Mouse (Mus musculus): ENCODE measurements around the gene Syngr2.
"Not testable (repeated sequence)": the region's sequence is repeated elsewhere in the genome, so short reads cannot be mapped to it uniquely, and the experiment has no call there.

The Syngr2 gene

DNA sequence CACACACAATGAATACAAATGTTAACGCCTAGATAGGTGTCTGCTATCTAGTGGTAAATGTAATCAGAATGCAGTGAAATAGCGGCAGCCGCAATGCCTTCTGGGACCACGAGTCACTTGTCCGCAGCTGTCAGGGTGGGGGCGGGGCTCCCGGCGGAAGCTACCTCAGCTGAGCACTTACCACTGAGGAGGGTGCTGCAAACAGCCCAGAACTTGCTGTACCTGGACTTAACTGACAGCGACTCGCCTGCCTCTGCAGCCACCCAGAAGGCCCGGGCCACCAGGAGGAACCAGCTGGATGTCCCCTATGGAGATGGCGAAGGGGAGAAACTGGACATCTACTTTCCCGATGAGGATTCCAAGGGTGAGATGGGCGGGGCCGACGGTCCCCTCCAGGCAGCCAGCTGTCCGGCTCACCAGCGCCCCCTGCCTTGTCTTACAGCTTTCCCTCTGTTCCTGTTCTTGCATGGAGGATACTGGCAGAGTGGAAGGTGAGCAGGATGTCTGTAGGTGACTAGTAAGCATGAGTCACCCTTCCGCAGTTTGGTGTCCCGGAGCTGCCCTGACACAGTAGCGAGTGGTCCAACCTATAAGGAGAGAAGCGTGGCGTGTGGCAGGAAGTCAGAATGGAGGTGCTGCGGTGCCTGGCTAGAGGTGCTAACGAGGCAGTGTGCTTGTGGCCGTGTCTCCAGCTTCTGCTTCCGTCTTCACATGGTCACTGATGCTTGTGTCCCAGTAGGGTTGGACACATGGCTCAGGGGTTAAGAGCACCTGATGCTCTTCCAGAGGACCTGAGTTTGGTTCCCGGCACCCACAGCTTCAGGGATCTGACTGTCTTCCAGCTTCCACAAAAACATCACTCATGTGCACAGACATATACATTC is 22.9 kb downstream of the Syngr2 start:
- DNase-seq (ENCODE audit: low read depth, low spot score): no peak

DNA sequence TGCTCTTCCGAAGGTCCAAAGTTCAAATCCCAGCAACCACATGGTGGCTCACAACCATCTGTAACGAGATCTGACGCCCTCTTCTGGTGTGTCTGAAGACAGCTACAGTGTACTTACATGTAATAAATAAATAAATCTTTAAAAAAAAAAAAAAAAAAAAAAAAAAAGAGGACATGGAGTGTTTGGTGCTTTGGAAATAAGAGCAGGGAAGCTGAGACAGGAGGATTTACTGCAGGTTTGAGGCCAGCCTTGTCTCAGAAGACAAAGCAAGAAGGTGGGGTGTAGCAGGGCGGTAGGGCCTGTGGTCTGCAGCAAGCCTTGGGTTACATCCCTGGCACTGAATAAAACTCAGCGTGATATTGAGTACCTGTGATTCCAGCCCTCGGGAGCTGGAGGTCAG is 24.0 kb downstream of the Syngr2 start:
- DNase-seq (ENCODE audit: low read depth, low spot score): not testable (repeated sequence)

DNA sequence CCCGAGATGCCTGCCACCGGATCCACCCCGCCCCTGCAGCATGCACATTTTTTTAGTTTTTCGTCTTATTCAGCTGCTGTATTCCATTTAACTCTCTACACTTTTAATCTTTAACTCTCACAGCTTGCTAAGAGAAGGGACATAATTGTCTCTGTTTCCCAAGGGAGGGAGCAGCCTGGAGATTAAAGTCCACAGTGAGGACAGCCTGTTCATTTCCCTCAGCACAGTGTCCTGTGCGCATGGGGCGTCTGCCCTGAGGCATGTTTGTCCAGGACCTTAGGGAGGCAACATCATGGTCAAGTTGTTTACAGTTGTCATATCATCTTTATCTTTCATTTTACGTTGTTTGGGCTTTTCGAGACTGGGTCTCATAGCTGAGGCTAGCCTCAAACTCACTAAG is 24.6 kb downstream of the Syngr2 start:
- DNase-seq (ENCODE audit: low read depth, low spot score): no peak

DNA sequence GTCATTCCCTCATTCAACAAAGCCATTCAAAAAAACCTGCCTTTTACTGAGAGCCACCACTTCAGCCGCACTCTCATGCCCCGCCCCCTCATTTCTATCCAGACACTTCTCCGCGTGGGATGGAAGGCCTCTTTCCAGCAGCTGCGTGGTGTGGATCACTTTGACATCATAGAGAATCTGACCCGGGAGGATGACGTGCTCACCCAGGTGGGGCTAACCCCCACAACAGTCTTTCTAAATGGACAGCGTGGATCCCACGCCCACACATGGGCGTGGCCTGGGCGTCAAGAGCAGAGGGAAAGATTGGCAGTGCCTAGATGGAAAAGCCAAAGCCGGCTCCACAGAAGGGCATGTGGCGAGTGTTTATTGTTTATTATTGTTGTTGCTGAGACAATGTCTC is 26.8 kb downstream of the Syngr2 start:
- no peak for DNase-seq (ENCODE audit: low read depth, low spot score)

DNA sequence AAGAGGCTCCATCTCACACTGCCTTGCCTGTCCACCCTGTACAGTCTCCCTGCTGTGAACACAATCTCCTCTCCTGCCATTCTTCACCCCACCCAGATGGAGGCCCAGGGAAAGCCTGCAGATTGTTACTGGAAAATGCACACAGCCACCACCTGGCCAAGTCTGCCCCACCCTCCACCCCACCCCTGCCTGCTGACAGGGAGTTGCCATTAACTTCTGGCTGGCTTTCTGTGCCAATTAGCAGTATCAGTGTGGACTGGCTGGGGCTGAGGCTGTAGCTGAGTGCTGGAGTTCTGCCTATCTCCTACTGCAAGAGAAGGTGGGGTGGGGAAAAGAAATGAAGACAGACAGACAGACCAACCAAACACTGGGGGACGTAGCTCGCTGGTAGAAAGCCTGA is 29.1 kb downstream of the Syngr2 start:
- DNase-seq (ENCODE audit: low read depth, low spot score): no peak

DNA sequence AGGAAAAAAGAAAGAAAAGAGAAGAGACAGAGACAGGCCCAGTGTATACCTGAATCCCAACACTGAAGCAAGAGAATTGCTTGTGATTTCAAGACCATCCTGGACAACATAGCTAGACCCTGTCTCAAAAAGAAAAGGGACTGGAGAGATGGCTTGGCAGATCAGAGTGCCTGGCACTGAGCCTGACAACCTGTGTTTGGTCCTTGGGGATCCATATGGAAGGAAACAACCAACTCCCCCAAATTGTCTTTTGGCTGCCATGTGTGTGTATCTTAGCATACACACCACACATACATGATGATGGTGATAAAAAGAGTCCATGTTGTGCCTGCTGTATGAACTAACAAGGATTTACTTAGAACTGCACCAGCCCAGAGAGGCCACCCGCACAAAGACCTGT is 29.6 kb downstream of the Syngr2 start:
- DNase-seq (ENCODE audit: low read depth, low spot score): no peak

DNA sequence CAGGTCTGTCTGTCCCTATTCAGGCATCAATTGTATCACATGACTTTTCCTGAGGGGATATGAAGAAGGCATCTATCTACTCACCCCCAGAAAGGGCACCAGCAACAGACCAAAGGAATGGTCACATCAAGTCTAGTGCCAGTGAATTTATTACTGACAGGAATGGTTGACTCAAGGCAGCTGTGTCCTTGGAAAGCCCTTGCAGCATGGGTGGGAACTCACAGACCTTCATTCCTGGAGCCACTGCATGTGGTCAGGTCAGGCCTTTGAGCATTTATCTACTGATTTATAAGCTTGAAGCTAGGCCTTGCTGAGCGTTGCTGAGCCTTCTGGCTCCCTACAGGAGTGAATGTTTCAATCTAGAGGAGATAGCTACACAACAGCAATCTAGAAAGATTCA is 31.4 kb downstream of the Syngr2 start:
- no peak for DNase-seq (ENCODE audit: low read depth, low spot score)

DNA sequence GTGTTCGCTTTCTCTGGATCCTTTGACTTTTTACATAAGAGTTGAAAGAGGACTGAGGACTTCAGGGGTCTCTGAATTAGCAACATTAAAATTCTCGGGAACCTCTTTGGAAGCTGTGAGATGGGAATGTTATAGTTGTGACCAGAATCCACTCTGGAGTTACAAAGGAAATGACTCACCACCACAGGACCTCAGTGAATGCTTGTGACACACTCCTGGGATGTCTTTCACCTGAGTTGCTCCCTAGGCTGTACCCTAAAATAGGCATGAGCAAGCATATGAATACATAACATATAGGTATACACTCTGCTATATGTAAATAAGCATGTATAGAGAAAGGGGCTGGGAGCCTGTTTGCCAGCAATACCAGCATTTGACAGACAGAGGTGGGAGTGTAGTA is 34.0 kb downstream of the Syngr2 start:
- DNase-seq (ENCODE audit: low read depth, low spot score): no peak

DNA sequence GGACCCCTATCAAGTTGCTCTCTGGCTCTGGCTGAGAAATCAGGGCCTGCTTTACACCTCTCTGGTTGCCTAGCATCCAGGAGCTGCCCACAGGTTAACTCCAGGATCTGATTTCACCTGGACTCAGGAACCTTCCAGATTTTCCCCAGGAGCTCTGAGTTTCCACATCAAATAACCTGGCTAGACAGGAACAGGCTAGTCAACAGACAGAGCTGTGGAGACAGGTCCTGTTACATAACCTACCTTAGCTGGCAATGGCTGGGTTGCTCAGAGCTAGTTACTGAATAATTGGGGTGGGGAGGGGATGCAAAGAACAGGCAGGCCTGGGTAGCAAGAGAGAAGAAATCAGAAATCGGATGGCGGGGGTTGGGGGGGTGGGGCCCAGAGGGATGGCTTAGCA is 35.5 kb downstream of the Syngr2 start:
- no peak for DNase-seq (ENCODE audit: low read depth, low spot score)

DNA sequence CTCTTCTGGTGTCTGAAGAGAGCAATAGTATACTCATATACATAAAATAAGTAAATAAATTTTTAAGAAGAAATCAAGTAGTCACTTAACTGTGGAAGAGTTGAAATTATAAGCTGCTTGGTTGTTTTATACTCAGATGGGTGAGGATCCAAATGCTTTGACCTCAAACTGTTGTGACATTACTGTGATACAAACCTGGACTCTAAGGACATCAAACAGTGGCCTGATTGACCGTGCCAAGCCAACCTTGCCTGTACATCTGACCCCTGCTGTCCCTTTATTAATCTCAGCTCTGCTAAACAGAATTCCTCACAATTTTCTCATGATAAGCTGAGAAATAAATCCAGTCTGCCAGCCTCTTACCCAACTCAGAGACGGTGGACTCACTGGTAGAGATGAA is 36.2 kb downstream of the Syngr2 start:
- DNase-seq (ENCODE audit: low read depth, low spot score): no peak

DNA sequence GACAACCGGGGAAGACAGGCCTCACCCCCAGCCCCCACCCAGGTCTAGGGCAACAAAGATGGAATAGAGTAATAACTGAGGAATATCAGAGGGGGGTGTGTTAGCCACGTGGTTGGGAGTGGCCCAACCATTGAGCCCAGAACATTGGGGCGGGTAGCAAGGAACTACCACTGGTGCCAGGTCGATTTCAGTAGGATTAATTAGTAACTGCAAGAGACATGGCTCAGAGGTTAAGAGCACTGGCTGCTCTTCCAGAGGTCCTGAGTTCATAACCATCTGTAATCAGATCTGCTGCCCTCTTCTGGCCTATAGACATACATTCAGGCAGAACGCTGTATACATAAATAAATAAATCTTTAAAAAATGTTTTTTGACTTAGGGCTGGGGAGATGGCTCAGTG is 37.2 kb downstream of the Syngr2 start:
- DNase-seq (ENCODE audit: low read depth, low spot score): no peak

DNA sequence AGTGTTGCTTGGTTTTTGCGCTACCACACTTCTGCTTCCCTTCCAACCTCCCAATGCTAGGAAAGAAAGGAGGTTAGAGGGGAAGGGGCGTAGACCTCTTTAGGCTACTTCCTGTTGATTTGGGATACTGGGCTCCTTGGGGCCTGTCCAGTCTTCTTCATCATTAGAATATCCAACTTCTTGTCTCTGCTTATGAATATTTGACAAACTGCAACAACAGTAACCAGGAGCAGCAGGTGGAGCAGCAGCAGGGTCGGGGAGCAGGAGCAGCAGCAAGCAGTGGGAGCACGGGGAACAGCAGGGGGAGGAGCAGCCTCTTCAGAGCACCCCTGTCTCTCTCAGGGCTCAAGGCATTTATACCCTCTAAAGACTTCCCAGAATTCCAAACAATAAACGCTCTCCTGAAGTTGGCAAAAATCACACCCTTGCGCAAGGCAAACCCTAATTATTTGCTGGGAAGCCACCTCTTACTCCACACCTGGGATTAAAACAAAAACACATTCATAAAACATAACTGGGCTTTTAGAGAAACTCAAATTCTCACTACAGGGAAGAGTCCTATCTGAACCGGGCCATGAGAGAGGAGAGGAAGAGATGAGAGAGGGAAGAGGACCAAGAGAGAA is 38.2 kb downstream of the Syngr2 start:
- DNase-seq (ENCODE audit: low read depth, low spot score): no peak

DNA sequence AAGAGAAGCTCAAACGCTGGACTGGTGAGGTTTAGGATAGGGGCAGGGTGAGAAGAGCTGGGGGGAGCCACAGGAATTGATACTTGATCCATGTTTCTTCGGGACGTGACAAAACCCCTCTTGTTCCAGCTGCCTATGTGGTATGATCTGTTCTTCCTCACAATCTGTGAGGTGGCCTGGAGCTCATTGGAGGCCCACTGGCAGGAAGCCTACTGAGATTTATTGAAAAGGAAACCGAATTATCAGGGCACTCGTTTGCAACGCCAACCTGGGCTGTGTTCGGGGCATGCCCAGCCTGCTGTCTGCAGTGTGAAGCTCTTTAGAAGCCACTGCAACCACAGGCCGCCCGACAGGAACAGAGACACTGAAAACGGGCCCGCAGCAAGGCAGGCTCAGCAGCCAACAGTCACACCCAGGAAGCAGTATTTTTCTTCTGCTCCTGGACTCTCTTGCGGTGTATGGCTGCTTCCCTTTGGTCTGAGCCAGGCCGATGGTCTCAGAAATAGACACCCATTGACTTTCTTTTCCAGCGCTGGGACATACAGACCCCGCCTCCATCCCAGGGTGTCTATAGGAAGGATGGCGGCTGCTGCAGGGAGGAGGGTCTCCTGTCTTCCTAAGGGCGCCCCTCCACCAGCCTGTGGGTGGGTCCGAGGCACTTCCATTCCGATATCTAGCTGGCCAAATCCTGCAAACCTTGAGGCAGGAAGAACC is 39.0 kb downstream of the Syngr2 start:
- DNase-seq (ENCODE audit: low read depth, low spot score): peak; percentile 33

DNA sequence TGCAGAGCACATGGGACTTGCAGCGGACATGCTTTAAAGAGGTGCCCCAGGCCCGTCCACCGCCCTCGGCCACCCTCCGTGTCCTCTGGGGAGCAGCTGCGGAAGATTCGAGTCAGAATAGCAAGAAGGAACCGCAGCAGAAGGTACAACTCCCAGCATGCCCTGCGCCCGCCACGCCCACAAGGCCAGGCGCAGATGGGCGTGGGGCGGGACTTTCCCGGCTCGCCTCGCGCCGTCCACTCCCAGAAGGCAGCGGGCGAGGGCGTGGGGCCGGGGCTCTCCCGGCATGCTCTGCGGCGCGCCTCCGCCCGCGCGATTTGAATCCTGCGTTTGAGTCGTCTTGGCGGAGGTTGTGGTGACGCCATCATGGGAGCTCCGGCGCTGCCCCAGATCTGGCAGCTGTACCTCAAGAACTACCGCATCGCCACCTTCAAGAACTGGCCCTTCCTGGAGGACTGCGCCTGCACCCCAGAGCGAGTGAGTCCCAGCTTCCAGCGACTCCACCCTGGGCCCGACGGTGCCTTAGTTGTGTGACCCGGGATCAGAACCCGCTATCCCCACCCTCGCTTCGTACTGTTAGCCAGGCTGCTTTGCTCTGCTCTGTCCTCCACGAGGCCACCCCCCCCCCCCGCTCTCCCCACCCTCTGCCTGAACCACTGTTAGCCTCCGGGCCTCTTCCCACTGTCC is 39.7 kb downstream of the Syngr2 start, which contains the start of gene Birc5:
Gene Birc5 (plus strand): TSS at position 267 of the 687 bp plus-strand sequence.
- DNase-seq (ENCODE audit: low read depth, low spot score): peak; percentile 86

DNA sequence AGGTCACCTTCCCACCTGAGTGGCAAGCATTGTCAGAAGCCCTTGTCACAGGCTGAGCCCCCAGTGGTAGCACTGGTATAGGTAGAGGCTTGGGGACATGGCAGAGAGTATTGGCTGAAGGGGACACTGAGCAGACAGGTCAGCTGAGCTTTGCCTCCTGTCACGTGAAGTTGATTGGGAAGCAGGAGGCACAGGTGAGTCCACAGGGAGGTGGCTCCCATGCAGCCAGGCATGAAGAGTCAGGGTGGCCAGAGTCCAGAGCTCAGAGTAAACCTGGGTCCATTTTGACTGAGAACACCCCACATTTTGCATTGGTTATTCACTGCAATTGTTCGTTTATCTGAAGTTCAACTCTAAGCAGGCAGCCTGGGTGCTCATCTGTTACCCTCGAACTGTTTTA is 43.4 kb downstream of the Syngr2 start:
- DNase-seq (ENCODE audit: low read depth, low spot score): no peak

DNA sequence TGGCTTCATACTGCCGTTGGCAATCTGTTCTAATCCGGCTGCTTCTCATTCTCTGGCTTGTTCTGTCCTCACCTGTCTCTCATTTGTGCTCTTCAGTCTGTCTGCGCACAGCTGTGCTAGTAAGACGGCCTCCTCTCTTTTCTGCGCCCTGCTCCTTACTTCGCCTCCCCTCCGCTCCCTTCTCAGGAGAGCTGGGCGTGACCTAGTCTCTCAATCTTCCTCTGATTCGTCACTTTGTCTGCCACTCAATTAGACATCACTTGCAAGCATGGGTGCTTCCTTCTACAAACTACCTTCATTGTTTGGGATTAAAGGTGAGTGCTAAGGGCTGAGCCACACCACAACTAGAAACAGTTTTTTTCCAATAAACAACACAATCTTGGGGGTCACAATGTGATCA is 44.8 kb downstream of the Syngr2 start:
- DNase-seq (ENCODE audit: low read depth, low spot score): no peak

DNA sequence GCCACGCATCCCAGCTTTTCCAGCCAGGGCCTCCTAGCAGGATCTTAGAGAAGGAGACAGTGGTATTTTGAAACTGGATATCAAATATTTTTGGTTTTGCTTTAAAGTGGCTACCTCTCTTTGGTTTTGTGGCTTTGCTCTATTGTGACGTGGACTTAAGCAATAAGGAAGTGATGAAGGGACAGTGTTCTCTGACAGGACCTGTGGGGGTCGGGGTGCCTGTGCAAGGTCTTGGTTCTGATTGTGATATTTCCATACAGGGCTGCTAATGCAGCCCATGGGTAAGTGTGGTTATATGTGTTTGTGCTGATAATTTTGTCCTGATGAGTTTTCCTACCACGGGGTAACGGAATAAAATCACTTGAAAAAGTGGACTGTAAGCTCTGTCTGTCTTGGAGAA is 45.9 kb downstream of the Syngr2 start:
- no peak for DNase-seq (ENCODE audit: low read depth, low spot score)

DNA sequence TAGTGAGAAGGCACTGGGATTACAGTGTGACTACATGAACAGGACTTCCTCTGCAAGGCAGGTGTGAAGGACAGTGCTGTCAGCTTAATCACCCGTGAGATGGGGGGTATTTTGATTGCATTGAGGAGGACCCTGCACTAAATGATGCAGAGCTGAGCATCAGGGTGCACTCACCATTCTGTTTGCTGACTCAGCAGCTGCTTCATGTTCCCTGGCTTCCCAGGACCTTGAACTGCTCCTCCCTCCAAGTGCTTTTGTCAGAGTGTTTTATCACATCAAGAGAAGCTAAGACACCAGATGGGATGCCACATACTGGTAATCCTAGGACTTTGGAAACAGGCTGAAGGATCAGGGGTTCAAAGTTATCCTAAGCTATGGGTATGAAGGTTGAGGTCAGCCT is 46.5 kb downstream of the Syngr2 start:
- DNase-seq (ENCODE audit: low read depth, low spot score): no peak

DNA sequence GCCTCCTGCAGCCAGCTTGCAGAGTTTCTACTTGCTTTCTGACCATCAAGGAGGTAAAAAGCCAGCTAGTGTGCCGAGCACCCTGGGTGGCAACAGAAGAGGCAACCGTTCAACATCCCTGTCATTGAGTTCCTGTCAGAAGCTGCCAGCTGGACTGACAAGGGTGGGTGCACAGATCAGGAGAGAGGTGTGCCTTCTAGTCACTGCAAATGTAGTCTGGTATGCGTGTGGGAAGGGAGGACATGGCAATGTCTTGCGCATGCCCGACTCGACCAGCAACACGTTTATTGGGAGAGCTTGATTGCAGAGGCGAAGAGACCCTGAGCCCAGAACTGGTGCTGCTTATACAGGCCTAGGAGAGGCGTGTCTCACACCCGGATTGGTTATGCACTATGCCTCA is 48.0 kb downstream of the Syngr2 start:
- no peak for DNase-seq (ENCODE audit: low read depth, low spot score)

DNA sequence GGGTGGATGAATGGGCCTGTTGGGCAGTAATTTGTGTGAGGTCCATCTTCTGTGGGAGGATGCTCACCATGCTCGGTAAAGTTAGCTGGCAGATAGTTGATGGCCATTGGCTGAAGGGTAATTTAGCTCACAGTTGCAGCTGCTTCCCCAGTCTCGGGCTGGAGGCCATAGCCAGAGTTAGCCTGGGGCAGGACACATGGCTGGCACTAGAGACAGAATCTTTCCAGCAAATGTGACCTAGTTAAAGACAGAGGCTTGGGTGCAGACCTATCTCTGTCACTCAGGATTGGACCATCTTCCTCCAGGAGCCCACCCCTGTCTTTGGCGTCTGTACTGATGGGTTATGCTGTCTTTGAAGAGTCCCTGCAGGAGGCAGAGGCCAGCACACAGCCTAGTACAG is 48.9 kb downstream of the Syngr2 start:
- DNase-seq (ENCODE audit: low read depth, low spot score): no peak

DNA sequence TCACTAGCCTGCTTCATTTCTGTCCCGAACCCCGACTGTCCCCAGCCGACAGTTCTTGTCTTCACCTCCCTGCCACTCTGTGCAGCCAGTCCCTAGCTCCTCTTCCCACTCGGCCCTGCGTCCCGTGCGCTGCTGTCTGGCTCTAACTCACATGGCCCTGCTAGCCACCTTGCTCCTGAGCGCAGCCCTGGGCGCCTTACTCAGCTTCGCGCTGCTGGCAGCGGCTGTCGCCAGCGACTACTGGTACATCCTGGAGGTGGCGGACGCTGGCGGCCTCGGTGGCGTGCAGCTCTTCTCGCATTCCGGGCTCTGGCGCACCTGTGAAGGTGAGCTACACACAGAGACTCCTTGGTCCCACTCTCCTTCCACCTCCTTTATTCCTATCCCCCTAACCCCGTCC is 51.1 kb downstream of the Syngr2 start, which contains the start of gene Tmem235:
Gene Tmem235 (plus strand): TSS at position 152 of the 400 bp plus-strand sequence.
- DNase-seq (ENCODE audit: low read depth, low spot score): no peak

Data from telencephalon, adult 2 months (tissue).